Mouse (Mus musculus) lung, postnatal 0 days (tissue): ENCODE data around the gene Cyp20a1.

Source experiments
- CTCF ChIP-seq: IDR thresholded peaks from 2 replicates; pipeline ENCODE4 v1.5.1; 2016; ENCODE audit warnings: antibody characterized with exemption, mild to moderate bottlenecking
- EP300 ChIP-seq: IDR thresholded peaks from 2 replicates; pipeline ENCODE4 v1.6.1; 2016; ENCODE audit warnings: antibody characterized with exemption, mild to moderate bottlenecking, control low read depth

GRCm38 (mm10) chr1:60345712-60346111, 2.6 kb downstream of the Cyp20a1 start:
- TF ChIP-seq CTCF (no peak), EP300 (no peak)
